Mouse (Mus musculus) kidney, adult 2 months (tissue): ENCODE measurements around the gene Lrrc4c. TPM values are rescaled to one million over a fixed set of nuclear protein-coding genes. Genes with fewer than 3 reads are reported as not detected.

Source experiments
- DNase-seq: peaks from one replicate; pipeline ENCODE4 v3.0.0; 2021
- H3K27ac ChIP-seq: fragments of 200-500 bp; 2 replicates; pipeline ENCODE4 v1.5.1; 2012; ENCODE audit warnings: low read depth, low read length, control low read depth, inconsistent platforms; ENCODE audit not compliant: insufficient read depth
- H3K27me3 ChIP-seq: fragments of 200-500 bp; replicated peaks from 2 replicates; pipeline ENCODE4 v1.6.1; 2012; ENCODE audit warnings: mild to moderate bottlenecking, moderate library complexity, low read length, inconsistent platforms; ENCODE audit not compliant: control insufficient read depth, insufficient read depth
- H3K36me3 ChIP-seq: fragments of 200-500 bp; 2 replicates; pipeline ENCODE4 v1.6.1; 2012; ENCODE audit warnings: mild to moderate bottlenecking, moderate library complexity, low read length, inconsistent platforms; ENCODE audit not compliant: control insufficient read depth, insufficient read depth
- H3K4me1 ChIP-seq: fragments of 200-500 bp; 2 replicates; pipeline ENCODE4 v1.6.1; 2011; ENCODE audit warnings: low read length; ENCODE audit not compliant: control insufficient read depth, insufficient read depth
- H3K4me3 ChIP-seq: fragments of 200-500 bp; 2 replicates; pipeline ENCODE4 v1.5.1; 2011; ENCODE audit warnings: mild to moderate bottlenecking, low read depth, low read length, control low read depth; ENCODE audit not compliant: insufficient read depth
- CTCF ChIP-seq: fragments of 200-500 bp; conservative IDR thresholded peaks from 2 replicates; pipeline ENCODE4 v1.5.1; 2011; ENCODE audit warnings: low read depth, mild to moderate bottlenecking, control low read depth, low read length, moderate library complexity, mixed read lengths; ENCODE audit not compliant: insufficient read depth, insufficient read length
- POLR2A ChIP-seq: fragments of 200-500 bp; IDR thresholded peaks from one replicate; pipeline ENCODE4 v1.6.1; 2011; ENCODE audit warnings: low read depth, low read length, control low read depth
- whole genome bisulfite sequencing: fragments of 180-500 bp; shearing (Covaris S2); methylation state at CpG from one replicate; pipeline ENCODE4 v1.1.7; 2018; 5-methylcytosine and 5-hydroxymethylcytosine counted together
- polyA plus RNA-seq: library from polyadenylated mRNA; depleted of rRNA; stranded (reverse); fragments of >200 nt; gene quantifications from 2 replicates; pipeline ENCODE4 v1.2.3, GENCODE M21; 2012

Gene Lrrc4c
- polyA plus RNA-seq, 1 experiment: 0.23 TPM

GRCm38 (mm10) chr2:96318556-96318955 is 587 bp downstream of the Lrrc4c start:
- Histone ChIP-seq H3K4me3 (no peak overlapping the region), H3K27me3 (no peaks in the 10 kb centered on the region; the same call in 1 of the 2 replicates), H3K4me1 (no peaks in the 10 kb centered on the region), H3K27ac (no peak overlapping the region), H3K36me3 (no peaks in the 10 kb centered on the region)
- no peak for TF ChIP-seq POLR2A
- no peak for TF ChIP-seq CTCF
- no peak for DNase-seq
- 12% methylated on average over 7 of the region's 7 CpGs for WGBS

- H3K4me1 ChIP-seq: no peaks in the 10 kb centered on the region
- no peak overlapping the region for H3K27ac ChIP-seq
- H3K36me3 ChIP-seq: no peaks in the 10 kb centered on the region
- no peaks in the 10 kb centered on the region; the same call in 1 of the 2 replicates for H3K27me3 ChIP-seq
- H3K4me3 ChIP-seq: no peak overlapping the region
- DNase-seq: no peak
- no peak for TF ChIP-seq POLR2A
- no peak for TF ChIP-seq CTCF
- 23% methylated on average over 8 of the region's 8 CpGs for WGBS
Observed at GRCm38 (mm10) chr2:96319201-96319600, 1.2 kb downstream of the Lrrc4c start.

GRCm38 (mm10) chr2:96319649-96320048 is 1.7 kb downstream of the Lrrc4c start:
- Histone ChIP-seq H3K36me3 (no peaks in the 10 kb centered on the region), H3K4me3 (no peak overlapping the region), H3K4me1 (no peaks in the 10 kb centered on the region), H3K27me3 (no peaks in the 10 kb centered on the region; the same call in 1 of the 2 replicates), H3K27ac (no peak overlapping the region)
- no peak for TF ChIP-seq CTCF
- TF ChIP-seq POLR2A: no peak
- 41% methylated on average over 6 of the region's 6 CpGs for WGBS
- no peak for DNase-seq

- DNase-seq: no peak
- Histone ChIP-seq H3K4me1 (no peaks in the 10 kb centered on the region), H3K27ac (no peak overlapping the region), H3K36me3 (no peaks in the 10 kb centered on the region), H3K4me3 (no peak overlapping the region), H3K27me3 (no peaks in the 10 kb centered on the region)
- no peak for TF ChIP-seq CTCF
- no peak for TF ChIP-seq POLR2A
- 57% methylated on average over 3 of the region's 3 CpGs for WGBS
Observed at GRCm38 (mm10) chr2:96334652-96335051, 16.7 kb downstream of the Lrrc4c start.

- H3K27ac ChIP-seq: no peak overlapping the region
- H3K4me3 ChIP-seq: no peak overlapping the region
- no peak for TF ChIP-seq CTCF
- no peak for TF ChIP-seq POLR2A
- no peaks in the 10 kb centered on the region for H3K36me3 ChIP-seq
- 51% methylated on average over 1 of the region's 1 CpGs for WGBS
- DNase-seq: peak; percentile 36
- no peaks in the 10 kb centered on the region for H3K4me1 ChIP-seq
- H3K27me3 ChIP-seq: no peaks in the 10 kb centered on the region
Observed at GRCm38 (mm10) chr2:96337354-96337753, 19.4 kb downstream of the Lrrc4c start.

GRCm38 (mm10) chr2:96401186-96401811 is 83.3 kb downstream of the Lrrc4c start:
- no peak for DNase-seq
- Histone ChIP-seq H3K27me3 (no peaks in the 10 kb centered on the region), H3K36me3 (no peaks in the 10 kb centered on the region), H3K4me1 (0 out of 2 replicates have a peak, but pooled peaks cover 2% of the 10 kb centered on the region), H3K4me3 (no peak overlapping the region), H3K27ac (no peak overlapping the region)
- TF ChIP-seq POLR2A (no peak), CTCF (no peak)
- 82% methylated on average over 1 of the region's 1 CpGs for WGBS

- no peak for TF ChIP-seq CTCF
- TF ChIP-seq POLR2A: no peak
- Histone ChIP-seq H3K27ac (no peak overlapping the region), H3K4me1 (0 out of 2 replicates have a peak, but pooled peaks cover 2% of the 10 kb centered on the region), H3K36me3 (no peaks in the 10 kb centered on the region), H3K4me3 (no peak overlapping the region), H3K27me3 (no peaks in the 10 kb centered on the region)
- peak; percentile 25 for DNase-seq
- WGBS: 44% methylated on average over 2 of the region's 2 CpGs
Observed at GRCm38 (mm10) chr2:96402514-96402913, 84.5 kb downstream of the Lrrc4c start.
